Mouse (Mus musculus) small intestine, adult 2 months (tissue): ENCODE results near the gene Cpox.

Experiments
- CTCF ChIP-seq: fragments of 200-500 bp; IDR thresholded peaks from 2 replicates; pipeline ENCODE4 v1.5.1; 2012; ENCODE audit warnings: low read depth, mild to moderate bottlenecking, control low read depth, inconsistent platforms, low read length, moderate library complexity, mixed read lengths; ENCODE audit not compliant: insufficient replicate concordance, insufficient read length; ENCODE audit errors: extremely low read depth
- POLR2A ChIP-seq: fragments of 200-500 bp; IDR thresholded peaks from 2 replicates; pipeline ENCODE4 v1.6.1; 2012; ENCODE audit warnings: low read depth, mild to moderate bottlenecking, control low read depth, inconsistent platforms, low read length, moderate library complexity

DNA sequence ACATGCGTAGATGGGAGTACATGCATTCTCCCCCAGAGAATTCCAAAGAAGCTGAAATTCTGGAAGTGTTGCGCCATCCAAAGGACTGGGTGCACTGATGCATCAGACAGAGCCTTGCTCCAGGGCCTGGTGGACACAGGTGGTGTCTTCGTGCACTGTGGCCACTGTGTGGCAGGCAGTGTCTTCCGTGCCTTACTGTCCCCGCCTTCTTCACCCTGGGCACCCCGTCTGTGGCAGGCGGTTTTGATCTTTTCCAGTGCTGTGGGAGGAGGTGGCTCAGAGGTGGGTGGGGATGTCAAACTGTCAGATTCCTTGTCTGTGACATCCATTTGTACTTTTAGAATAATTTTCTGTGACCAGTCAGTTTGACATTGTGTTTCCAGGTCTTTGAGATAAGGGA lies 8.6 kb downstream of the Cpox start:
- TF ChIP-seq CTCF = peak; percentile 29; the same call in 1 of the 2 replicates
- no peak for TF ChIP-seq POLR2A
